Mouse (Mus musculus) left cerebral cortex, postnatal 10 days (tissue): ENCODE results near the gene Fbxo34. TPM values are rescaled to one million over a fixed set of nuclear protein-coding genes. Genes with fewer than 3 reads are reported as not detected.
"Not testable (repeated sequence)": the region's sequence is repeated elsewhere in the genome, so short reads cannot be mapped to it uniquely, and the experiment has no call there.

Experiments
- DNase-seq, 2 experiments: peaks; one replicate each; pipeline ENCODE4 v3.0.0; 2021 to 2022; ENCODE audit warnings: low spot score in 2 of 2, mixed read lengths in 1 of 2; ENCODE audit errors: extremely low spot score in 1 of 2
- intact Hi-C: fragments of 180-260 bp; cut with DNase I; formaldehyde crosslinking; loops from one replicate; pipeline ENCODE4 v1.15.1; 2025
- total RNA-seq, 2 experiments: library from RNA; stranded (reverse); gene quantifications; 2 replicates each; pipeline ENCODE4 v1.2.3; 2021

Gene Fbxo34
- 10 to 100 TPM; 59.1 to 61.7 TPM for total RNA-seq

GRCm38 (mm10) chr14:47450121-47450520 is at the start of gene Fbxo34:
Gene Fbxo34, plus strand, starts transcription at chr14:47450421.
- DNase-seq, intact Hi-C loops: not testable (repeated sequence)

DNA sequence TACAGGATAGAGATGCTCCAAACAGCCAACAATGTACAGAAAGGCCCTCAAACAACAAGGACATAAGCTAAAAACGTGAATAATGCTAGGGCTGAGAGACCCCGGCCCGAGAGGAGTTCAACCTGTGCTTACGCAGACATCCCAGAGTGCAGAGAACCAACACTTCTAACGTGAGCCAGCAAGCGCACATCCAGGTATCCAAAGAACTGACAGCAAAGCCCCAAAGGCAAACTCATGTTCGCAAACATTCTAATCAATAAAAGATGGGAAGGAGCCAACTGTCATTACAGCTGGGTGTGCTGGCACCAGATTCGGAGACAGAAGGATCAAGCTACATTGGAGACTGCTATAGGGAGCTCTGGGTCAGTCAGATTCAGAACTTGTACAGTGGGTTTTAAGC is 47.5 kb upstream of the Fbxo34 start:
- intact Hi-C loops = no loop called here
- no peak for DNase-seq

DNA sequence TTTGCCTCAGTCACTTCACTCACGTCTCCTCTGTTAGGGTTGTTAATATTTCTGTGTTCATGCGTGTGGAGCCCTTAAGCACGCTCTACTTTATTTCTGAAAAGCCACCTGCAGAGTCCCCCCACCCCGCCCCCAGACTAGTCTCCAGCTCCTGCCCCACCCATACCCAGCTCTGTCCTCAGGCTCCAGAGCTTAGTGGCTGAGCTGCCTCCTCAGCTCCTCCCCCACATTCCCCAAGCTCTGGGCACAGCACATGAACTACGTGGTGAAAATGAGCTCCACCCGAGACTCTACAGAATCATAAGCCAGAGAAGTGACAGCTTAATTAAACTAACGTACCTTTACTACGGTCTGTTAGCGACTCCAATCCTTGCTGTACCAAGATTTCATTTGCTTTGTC is 44.2 kb upstream of the Fbxo34 start:
- no peak for DNase-seq
- intact Hi-C loops = no loop called here

DNA sequence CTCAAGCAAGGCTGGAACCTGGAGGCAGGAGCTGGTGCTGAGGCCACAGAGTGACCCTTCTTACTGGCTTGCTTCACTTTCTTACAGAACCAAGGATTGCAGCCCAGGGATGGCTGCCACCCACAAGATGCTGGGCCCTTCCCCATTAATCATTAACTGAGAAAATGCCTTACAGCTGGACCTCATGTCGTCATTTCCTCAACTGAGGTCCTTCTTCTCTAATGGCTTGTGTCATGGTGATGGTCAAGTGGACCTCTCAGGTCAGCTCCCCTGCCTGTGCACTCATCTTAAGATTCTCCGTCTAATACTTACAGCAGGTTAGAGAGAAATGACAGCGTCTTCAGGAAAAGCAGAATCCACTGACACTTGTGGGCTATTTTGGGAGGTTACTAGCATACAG is 32.9 kb upstream of the Fbxo34 start:
- DNase-seq = no peak
- intact Hi-C loops = no loop called here

DNA sequence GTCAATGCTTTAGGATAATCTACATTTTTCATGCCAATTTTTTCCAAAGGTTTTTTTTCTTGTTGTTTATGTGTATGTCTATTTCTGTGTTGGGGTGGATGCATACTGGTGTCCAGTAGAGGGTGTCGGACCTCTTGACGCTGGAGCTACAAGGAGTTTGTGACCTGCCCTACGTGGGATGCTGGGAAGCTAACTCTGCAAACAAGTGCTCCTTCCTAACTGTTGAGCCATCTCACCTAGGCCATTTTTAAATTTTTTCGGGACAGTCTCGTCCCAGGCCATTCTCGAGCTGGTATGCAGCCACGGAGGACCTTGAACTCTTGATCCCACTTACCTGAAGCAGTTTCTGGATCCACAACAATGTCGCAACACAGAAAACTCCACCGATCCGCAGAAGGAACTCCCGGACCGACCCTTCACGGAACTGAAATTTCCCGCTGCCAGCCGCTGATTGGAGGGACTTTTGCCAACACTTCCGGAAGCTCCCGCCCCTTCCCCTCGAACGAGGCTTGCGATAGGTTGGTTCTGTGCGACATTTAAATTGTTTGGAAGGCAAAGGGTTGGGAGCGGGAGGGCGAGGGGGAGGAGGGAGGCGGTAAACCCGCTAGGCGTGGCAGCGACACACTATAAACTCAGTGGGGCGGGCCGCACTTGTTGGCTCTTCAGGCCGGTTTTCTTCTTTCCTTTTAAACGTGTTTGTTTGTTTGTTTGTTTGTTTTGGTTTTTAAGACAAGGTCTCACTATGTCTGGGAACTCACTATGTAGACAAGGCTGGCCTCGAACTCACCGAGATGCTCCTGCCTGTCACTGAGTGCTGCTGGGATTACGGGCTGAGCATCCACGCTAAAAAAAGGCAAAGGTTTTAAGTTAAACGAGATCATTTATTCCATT is 32.2 kb upstream of the Fbxo34 start, which contains the start of gene Dlgap5:
Gene Dlgap5, minus strand, starts transcription at position 633 of the 891 bp plus-strand sequence.
- intact Hi-C loops = no loop called here
- peak; percentile 90 to 92 for DNase-seq

GRCm38 (mm10) chr14:47418666-47418991 is 31.6 kb upstream of the Fbxo34 start:
- intact Hi-C loops = no loop called here
- no peak for DNase-seq

DNA sequence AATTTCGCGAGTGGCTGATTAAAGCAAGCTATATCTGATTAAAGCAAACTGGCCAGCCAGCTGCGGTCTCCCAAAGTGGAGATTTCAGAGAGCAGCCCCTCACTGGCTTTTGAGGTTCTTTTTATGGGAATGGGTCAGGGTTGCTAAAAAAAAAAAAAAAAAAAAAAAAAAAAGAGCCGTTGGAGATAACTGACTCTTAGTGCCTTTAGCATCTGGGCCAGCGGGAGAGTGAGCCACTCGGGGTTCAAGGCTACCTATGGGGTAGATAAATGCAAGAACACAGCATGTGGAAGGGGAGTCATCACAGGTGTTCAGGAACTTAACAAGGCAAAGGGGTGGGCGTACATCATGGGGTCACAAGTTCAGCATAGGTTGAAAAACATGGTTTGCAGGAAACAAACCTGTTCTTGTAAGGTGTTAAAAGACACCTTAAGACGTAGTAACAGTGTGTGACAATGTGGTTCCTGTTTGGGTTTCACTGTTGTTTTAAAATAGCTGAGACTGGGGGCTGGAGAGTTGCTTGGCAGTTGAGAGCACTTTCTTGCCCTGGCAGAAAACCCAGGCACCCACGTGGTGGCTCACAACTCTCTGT is 31.1 kb upstream of the Fbxo34 start:
- no peak for DNase-seq
- intact Hi-C loops = no loop called here

- no peak for DNase-seq
- intact Hi-C loops = no loop called here
Measured at GRCm38 (mm10) chr14:47419723-47420276, 30.4 kb upstream of the Fbxo34 start.

DNA sequence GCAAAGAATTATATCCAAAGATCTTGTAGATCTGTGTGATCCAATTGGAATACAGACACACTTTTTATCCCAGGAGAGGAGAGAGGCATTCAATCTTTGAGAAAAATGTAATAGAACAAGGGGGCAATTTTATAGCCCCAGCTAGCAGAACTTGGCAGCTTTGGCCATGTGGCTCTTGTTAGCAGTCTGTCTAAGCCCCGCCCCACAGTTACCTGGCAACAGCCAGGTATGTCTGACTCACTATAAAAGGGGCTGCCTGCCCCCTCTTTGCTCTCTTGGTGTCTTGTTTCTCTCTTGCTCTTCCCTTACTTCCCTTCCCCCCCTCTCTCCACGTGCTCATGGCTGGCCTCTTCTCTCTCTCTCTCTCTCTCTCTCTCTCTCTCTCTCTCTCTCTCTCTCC is 28.6 kb upstream of the Fbxo34 start:
- DNase-seq = no peak

GRCm38 (mm10) chr14:47422466-47422865 is 27.8 kb upstream of the Fbxo34 start:
- DNase-seq = no peak
- intact Hi-C loops = no loop called here

More for the DNA sequence above, 28.6 kb upstream of the Fbxo34 start:
- intact Hi-C loops = no loop called here

DNA sequence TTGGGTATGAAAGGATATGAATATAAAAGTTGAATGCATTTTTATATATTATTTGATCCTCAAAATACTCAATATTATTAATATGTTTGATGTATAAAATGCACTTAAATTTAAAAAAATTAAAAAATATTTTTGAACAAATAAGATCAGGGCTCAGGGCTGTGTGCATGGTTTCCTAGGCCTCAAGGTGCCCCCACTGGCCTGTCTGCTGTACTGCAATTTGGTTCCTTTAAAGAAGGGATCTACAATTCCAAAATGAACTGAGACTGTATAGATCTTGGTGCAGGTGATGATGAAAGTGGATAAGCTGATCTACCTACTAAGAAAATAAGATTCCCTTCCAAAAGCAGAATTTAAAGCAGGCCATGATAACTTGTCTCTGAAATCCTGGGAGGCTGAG is 17.2 kb upstream of the Fbxo34 start:
- intact Hi-C loops = no loop called here
- no peak for DNase-seq

DNA sequence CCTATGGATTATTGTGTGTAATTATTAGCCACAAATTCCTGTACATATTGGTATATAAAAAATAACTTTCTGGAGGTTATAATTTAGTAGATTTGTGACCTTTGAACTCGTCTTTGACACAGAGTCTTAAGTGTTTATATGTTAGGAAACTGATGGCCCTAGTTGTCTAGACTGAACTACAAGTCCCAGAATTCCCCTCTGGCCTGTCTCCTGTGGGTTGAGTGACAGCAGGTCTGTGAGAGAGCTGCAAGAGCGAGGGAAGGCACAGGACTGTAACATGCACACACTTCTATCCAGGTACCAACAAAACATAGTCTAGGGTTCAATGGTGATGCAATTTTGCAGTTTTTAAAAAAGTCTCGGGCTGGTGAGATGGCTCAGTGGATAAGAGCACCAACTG is 11.3 kb upstream of the Fbxo34 start:
- no peak for DNase-seq
- intact Hi-C loops = no loop called here

DNA sequence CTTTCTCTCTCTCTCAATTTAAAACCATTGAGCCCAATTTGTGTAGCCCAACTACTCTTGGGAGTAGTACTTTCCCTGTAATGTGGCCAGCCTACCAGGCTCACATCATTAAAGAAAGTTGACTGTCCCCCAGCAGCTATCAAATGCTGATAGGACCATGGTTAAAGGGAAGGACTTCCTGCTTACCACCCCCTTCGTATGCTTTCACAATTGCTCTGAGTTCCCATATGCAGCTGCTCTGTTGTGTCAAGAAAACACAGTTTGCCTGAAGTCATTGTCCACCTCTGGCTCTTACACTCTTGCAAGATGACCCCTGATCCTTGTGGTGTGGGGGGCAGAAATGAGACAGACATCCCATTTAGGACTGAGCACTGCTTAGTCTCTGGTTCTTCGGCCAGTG is 5.3 kb upstream of the Fbxo34 start:
- intact Hi-C loops = no loop called here
- no peak for DNase-seq

DNA sequence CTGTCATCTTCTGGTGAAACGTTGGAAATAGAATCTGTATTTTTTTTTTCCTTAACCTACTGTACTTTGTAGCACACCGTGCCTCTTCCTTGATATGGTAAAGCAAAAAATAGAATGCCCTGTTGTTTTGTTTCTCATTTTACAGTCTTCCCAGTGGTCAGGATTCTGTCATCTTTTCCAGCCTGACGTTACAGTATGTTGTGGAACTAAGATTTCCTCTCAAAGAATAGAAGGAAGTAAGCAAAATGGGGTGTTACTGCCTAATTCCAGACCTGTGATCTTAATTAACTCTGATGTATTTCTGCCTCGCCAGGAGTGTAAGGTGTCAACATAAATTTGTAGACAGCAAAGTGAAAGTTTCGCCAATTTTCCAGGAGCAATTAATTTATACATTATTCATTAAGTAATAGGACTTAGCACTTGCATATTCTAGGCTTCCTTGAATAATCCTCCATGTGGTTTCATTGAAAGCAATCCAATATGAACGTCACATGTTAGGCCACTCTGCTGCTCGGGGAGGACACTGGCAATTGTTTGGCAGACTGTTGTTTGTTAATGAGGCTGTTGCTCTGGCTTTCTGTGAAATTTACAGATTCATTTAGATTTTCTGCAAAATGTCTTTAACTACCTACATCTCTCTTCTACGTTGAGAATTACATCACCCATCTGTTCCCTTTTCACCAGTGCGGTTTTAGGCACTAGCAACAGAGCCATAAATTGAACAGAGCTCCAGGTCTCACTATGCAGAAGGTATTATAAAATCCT is 4.7 kb upstream of the Fbxo34 start:
- intact Hi-C loops = no loop called here
- DNase-seq = no peak

- no peak for DNase-seq
- intact Hi-C loops = no loop called here
Measured at GRCm38 (mm10) chr14:47459556-47459955, 9.3 kb downstream of the Fbxo34 start.

GRCm38 (mm10) chr14:47461997-47462396 is 11.8 kb downstream of the Fbxo34 start:
- intact Hi-C loops = no loop called here
- no peak for DNase-seq

- intact Hi-C loops = no loop called here
- DNase-seq = no peak
Measured at GRCm38 (mm10) chr14:47462453-47462852, 12.2 kb downstream of the Fbxo34 start.

- no peak for DNase-seq
- intact Hi-C loops = no loop called here
Measured at GRCm38 (mm10) chr14:47462877-47463460, 12.7 kb downstream of the Fbxo34 start.

DNA sequence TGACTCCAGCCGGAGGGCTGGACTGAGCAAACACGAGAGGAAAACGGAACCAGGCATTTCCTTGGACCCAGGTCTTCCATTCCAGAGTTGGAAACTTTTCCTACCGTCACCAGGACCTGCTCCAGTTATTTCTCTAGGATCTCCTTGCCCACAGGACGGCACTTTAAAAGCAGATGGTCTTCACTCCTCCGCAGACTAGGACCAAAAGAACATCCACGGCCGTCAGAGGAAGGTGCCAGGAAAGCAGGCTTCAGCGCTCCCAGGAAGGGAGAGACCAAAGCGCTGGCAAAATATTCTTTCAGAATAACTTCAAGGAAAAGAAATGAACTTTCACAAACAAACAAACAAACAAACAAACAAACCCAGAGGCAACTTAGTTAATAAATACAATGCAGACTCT is 14.2 kb downstream of the Fbxo34 start:
- DNase-seq = no peak
- intact Hi-C loops = no loop called here
